Mouse (Mus musculus) spleen, postnatal 14 days (tissue): ENCODE results near the gene Svep1.

Source experiments
- DNase-seq, 2 experiments: peaks; one replicate each; pipeline ENCODE4 v3.0.0; 2021 to 2022; ENCODE audit warnings: low spot score in 2 of 2

Svep1 gene

DNA sequence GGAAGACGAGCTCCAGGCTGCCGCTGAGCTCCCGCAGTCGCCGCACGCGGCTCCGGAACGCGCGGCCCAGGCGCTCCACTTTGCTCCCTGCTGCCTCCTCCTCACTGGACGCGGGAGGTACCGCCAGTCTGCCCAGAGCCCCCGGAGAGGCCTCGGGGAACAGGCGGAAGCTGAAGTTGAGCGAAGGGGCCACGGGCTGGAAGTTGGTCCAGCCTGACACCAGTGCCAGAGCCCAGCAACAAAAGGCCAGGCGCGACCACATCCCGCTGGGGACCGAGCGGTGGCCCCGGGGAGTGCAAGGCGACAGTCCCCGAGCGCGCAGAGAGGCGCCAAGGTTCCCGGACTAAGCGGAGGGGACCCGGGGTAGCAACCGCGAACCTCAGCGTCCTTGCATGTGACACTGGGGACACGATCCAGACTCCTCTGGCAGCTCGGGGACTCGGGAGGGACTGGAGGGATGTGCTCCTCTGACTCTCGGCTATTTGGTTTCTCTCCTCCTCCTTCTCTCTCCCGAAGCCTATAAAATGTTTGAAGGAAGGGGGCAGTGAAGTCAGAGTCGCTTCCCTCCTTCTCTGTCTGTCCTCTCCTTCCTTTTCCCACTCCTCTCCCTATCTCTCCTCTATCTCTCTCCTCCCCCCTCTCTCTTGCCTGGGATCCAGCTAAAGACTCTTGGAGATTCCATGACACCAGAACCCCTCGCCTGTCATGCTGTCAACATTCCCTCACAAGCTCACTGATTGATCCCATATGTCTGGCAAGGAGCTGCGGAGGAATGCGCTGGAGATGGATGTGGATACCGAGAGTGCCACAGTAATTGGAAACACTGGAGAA, at the start of gene Svep1:
TSS of gene Svep1 (minus strand) at position 745 of the 831 bp plus-strand sequence.
- DNase-seq = no peak

DNA sequence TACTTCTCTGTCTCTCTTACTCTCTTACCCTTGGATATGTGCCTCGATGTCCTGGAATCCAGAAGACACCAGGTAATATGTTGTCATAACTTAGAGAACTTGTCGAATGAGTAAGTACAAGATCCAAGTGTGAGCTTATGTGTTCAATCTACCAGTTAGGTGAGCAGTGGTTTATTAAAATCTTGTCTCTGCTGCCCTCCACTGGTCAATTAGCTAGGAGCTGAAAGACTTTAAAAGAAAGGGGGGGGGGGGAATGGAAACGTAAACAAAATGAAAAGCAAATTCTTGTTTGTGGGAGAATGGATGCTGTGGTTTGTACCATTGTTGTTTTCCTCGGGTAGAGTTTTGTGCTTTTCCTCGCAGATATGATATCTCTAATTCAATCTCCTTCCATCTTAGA, 46.8 kb upstream of the Svep1 start:
- DNase-seq = no peak

DNA sequence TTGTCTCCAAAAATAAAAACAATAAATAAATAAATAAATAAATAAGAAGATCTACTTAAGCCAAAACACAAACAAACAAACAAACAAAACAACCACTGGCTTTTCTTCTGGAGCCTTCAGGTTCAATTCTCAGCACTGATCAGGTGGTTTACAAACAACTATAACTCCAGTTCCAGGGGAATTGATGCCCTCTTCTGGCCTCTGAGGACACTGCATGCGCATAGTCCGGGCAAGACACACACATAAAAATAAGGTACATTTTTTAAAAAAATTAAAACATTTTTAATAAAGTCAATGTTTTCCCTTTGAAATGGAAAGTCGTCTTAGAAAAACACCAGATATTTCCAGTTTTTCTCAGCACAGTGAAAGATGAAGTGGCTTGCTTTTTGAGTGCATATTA, 45.7 kb upstream of the Svep1 start:
- DNase-seq = no peak

DNA sequence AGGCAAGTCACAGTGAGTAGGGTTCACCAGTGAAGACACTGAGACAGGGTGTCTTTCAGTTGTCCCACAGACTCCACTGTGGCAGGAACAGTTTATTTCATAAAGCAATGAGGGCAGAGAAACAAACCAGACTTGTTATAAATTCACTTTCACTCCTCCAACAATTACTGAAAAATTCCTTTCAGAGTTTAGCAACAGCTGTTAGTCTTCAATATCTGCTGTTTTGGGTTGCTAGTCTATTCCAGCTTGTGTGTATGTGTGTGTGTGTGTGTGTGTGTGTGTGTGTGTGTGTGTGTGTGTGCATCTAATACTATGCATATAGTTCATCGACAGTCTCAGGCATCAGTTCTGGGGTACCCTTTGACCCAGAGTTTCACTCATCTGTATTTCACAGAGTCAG, 38.9 kb upstream of the Svep1 start:
- DNase-seq = no peak

DNA sequence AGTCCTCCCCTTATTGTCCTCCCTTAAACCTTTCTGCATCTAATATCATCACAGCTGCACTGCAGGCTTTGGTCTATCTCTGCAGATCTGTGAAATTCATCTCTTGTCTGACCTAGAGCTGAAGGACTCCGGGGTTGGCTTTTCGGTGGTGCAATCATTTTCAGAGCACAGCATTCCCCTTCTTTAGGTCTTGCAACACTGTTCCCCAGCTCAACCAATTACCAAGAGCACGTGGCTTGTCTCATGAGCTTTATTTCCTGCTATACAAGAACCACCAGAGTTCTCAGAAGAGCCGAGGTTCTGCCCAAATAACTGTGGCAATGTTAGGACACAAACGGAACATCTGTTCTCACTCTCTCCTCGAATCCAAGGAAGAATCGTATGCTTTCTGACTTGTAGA, 33.8 kb upstream of the Svep1 start:
- no peak for DNase-seq

DNA sequence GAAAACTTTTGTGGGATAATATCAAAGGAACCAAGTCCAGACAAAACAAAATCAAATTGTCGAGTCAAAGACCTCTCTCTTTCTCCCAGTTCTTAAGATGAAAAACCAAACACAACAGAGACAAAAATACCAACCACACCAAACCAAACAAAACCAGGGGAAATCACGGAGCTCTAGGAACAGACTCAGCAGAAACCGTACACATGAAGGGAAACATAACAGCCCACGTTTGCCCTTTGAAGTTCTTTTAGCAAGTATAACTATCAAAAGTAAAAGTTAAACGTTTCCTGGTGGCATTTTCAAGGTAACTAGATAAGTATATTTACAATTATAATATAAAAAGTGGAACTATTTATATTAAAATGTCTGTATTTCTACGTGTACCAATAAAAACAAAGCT, 29.2 kb upstream of the Svep1 start:
- DNase-seq = no peak

DNA sequence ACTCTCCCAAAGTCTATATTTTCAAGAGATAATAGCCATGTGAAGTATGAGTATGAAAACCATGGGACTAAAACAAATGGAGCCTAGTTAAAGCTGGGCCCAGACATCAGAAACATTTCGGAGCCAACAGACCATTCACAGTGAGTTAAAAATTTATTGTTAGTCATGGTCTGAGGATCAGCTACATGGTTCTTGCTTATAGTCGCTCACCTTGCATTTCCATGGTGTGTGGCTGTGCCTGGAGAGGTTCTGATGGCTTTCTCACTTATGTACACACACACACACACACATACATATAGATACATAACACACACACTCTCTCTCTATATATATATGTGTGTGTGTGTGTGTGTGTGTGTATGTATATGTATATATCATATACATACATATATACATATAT, 16.8 kb upstream of the Svep1 start:
- DNase-seq = no peak

DNA sequence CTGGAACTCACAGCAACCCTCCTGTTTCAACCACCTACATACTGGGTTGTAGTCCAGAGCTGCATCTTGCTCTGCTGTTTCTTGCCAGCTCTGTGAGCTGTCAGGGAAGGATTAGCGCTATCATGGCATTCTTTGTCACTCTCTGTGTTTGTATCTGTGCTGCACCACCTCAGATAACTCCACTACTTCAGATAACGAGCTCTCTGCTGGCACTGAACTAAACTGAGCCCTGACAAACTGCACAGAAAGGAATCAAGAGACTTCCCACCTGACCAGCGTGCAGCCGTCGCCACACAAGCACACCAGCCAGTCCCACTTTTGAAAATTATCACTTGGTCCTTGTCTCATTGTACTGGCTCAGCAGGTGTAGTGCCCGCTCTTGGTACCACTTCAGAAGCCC, 4.7 kb upstream of the Svep1 start:
- no peak for DNase-seq

GRCm38 (mm10) chr4:58210557-58211090, 4.0 kb upstream of the Svep1 start:
- DNase-seq = no peak

DNA sequence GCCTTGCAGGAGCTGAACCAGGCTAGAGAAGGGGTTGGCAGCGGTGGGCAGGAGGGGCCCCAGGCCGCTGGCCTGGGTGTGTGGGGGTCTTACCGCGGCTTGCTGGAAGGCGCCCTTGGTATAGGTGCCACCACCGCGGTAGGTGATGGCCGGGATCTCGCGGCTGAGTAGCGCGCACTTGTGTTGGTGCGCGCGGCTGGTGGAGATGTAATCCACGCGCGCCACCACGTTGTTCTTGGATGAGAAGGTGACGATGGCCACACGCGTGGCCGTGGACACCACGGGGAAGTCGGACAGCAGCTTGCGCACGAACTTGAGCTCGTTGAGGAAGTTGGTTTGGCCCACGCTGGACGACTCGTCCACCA, 927 bp downstream of the Svep1 start:
- DNase-seq = no peak

DNA sequence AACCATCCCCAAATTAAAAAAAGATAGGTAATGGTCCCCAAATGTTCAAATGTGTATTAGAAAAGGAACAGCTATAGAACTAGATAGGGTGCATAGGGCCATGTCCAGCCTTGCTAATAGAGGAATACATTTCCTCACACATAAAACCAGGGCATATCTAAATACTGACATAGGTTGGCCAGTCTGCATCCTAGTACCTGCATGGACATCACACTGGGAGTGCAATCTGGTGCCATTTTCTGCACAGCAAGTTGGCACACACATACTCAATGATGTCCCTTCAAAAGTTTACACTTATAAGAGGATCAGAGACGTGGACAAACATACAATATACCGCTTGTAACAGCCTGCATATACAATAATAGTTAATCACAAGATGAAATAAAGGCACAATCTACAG, 5.0 kb downstream of the Svep1 start:
- DNase-seq = no peak

GRCm38 (mm10) chr4:58200826-58201225, 5.8 kb downstream of the Svep1 start:
- no peak for DNase-seq

GRCm38 (mm10) chr4:58197230-58197629, 9.4 kb downstream of the Svep1 start:
- no peak for DNase-seq

GRCm38 (mm10) chr4:58196795-58197194, 9.9 kb downstream of the Svep1 start:
- DNase-seq = no peak

GRCm38 (mm10) chr4:58195936-58196335, 10.7 kb downstream of the Svep1 start:
- no peak for DNase-seq

GRCm38 (mm10) chr4:58189281-58189680, 17.4 kb downstream of the Svep1 start:
- DNase-seq = no peak

GRCm38 (mm10) chr4:58185401-58185800, 21.3 kb downstream of the Svep1 start:
- no peak for DNase-seq

- no peak for DNase-seq
These were observed 21.8 kb downstream of the Svep1 start for GRCm38 (mm10) chr4:58184681-58185341.

GRCm38 (mm10) chr4:58183897-58184296, 22.8 kb downstream of the Svep1 start:
- DNase-seq = no peak

GRCm38 (mm10) chr4:58178489-58178888, 28.2 kb downstream of the Svep1 start:
- DNase-seq = no peak

DNA sequence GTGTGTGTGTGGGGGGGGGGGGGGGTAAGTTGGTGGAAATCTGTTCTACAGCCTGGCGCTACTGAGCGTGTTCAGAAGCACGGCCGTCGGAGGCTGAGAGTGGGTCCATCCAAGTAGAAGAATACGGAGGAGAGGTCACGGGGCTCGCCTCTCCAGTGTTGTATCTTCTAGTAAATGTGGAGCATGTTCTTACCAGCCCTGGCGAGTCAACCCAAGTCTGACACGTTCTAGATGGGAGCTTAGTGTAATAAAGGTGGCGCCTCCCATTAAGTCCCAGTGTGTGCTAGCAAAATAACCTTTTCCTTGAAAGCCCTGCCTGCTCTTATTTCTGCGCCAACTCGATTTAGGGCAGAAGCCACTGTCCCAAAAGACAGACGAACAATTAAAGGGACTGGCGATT, 29.4 kb downstream of the Svep1 start:
- no peak for DNase-seq

- no peak for DNase-seq
These were observed 32.1 kb downstream of the Svep1 start for GRCm38 (mm10) chr4:58174435-58174987.

GRCm38 (mm10) chr4:58173401-58173800, 33.3 kb downstream of the Svep1 start:
- no peak for DNase-seq
